Mouse (Mus musculus) spleen, adult 2 months (tissue): ENCODE measurements around the gene Olfr739.

ENCODE experiments used
- CTCF ChIP-seq: fragments of 200-500 bp; IDR thresholded peaks from 2 replicates; pipeline ENCODE4 v1.5.1; 2011; ENCODE audit warnings: mild to moderate bottlenecking, inconsistent platforms; ENCODE audit not compliant: insufficient read depth, insufficient read length, insufficient replicate concordance; ENCODE audit errors: extremely low read depth
- POLR2A ChIP-seq: fragments of 200-500 bp; IDR thresholded peaks from 2 replicates; pipeline ENCODE4 v1.6.1; 2011; ENCODE audit warnings: low read depth, low read length, inconsistent platforms

GRCm38 (mm10) chr14:50418326-50418725 is at the start of gene Olfr739:
- TF ChIP-seq CTCF (no peak), POLR2A (no peak)
